Mouse (Mus musculus): ENCODE data around the gene Tas1r3. TPM values are rescaled to one million over a fixed set of nuclear protein-coding genes. Genes with fewer than 3 reads are reported as not detected.
A peak's percentile ranks its signal among the peaks of the same experiment; 100 is the strongest.

Gene Tas1r3
- polyA plus RNA-seq, 1 experiment from 2014 or later: 0.83 TPM

- no peak for ATAC-seq
- no peaks in the 10 kb centered on the region for H3K9me3 ChIP-seq
- peak overlapping the region; percentile 93; the same call in 1 of the 2 replicates for H3K9ac ChIP-seq (replicated peaks)
These were observed 13.8 kb downstream of the Tas1r3 start for GRCm38 (mm10) chr4:155849391-155849790.

GRCm38 (mm10) chr4:155848434-155849095, 14.6 kb downstream of the Tas1r3 start:
- 58% methylated on average over 7 of the region's 7 CpGs for WGBS
- no peaks in the 10 kb centered on the region for H3K9me3 ChIP-seq
- H3K4me2 ChIP-seq (replicated peaks): peak overlapping the region; percentile 81
- H3K4me1 ChIP-seq (replicated peaks): peaks cover 45% of the 10 kb centered on the region
- H3K4me3 ChIP-seq (replicated peaks): peak overlapping the region; percentile 81
- peak overlapping the region; percentile 93 for H3K9ac ChIP-seq (replicated peaks)
- peaks cover 15% of the 10 kb centered on the region; the same call in 1 of the 2 replicates for H3K36me3 ChIP-seq
- H3K27me3 ChIP-seq: no peaks in the 10 kb centered on the region
- H3K27ac ChIP-seq: no peak overlapping the region
- peak; percentile 0; the same call in 1 of the 2 replicates for ATAC-seq

More at GRCm38 (mm10) chr4:155849391-155849790, 13.8 kb downstream of the Tas1r3 start:
- Histone ChIP-seq H3K4me2 (replicated peaks) (peak overlapping the region; percentile 81), H3K4me3 (replicated peaks) (peak overlapping the region; percentile 81; the same call in 1 of the 2 replicates), H3K4me1 (replicated peaks) (peaks cover 45% of the 10 kb centered on the region), H3K27ac (no peak overlapping the region), H3K36me3 (peaks cover 23% of the 10 kb centered on the region), H3K27me3 (no peaks in the 10 kb centered on the region)
- WGBS: 89% methylated on average over 2 of the region's 2 CpGs

GRCm38 (mm10) chr4:155847591-155848352, 15.4 kb downstream of the Tas1r3 start:
- H3K27me3 ChIP-seq: 0 out of 2 replicates have a peak, but pooled peaks cover 2% of the 10 kb centered on the region
- H3K36me3 ChIP-seq: 0 out of 2 replicates have a peak, but pooled peaks cover 7% of the 10 kb centered on the region
- peak overlapping the region; percentile 84 for H3K27ac ChIP-seq
- no peaks in the 10 kb centered on the region for H3K9me3 ChIP-seq
- peak overlapping the region; percentile 93 for H3K9ac ChIP-seq (replicated peaks)
- 1% methylated on average over 59 of the region's 69 CpGs for WGBS
- peaks cover 45% of the 10 kb centered on the region for H3K4me1 ChIP-seq (replicated peaks)
- H3K4me2 ChIP-seq (replicated peaks): peak overlapping the region; percentile 81
- H3K4me3 ChIP-seq (replicated peaks): peak overlapping the region; percentile 81
- peak; percentile 53 for ATAC-seq

GRCm38 (mm10) chr4:155846871-155847578, 16.1 kb downstream of the Tas1r3 start, which contains the start of gene Dvl1:
Dvl1 (plus strand) TSS chr4:155847402.
- Histone ChIP-seq H3K36me3 (0 out of 2 replicates have a peak, but pooled peaks cover 4% of the 10 kb centered on the region), H3K9ac (replicated peaks) (peak within 1 kb of the TSS; percentile 93), H3K4me2 (replicated peaks) (peak within 1 kb of the TSS; percentile 81), H3K27me3 (peaks cover 7% of the 10 kb centered on the region; the same call in 1 of the 2 replicates), H3K9me3 (no peaks in the 10 kb centered on the region), H3K4me3 (replicated peaks) (peak within 1 kb of the TSS; percentile 81), H3K27ac (peak within 1 kb of the TSS; percentile 84), H3K4me1 (replicated peaks) (peaks cover 45% of the 10 kb centered on the region)
- peak; percentile 88 for ATAC-seq
- WGBS: 2% methylated on average over 65 of the region's 65 CpGs

DNA sequence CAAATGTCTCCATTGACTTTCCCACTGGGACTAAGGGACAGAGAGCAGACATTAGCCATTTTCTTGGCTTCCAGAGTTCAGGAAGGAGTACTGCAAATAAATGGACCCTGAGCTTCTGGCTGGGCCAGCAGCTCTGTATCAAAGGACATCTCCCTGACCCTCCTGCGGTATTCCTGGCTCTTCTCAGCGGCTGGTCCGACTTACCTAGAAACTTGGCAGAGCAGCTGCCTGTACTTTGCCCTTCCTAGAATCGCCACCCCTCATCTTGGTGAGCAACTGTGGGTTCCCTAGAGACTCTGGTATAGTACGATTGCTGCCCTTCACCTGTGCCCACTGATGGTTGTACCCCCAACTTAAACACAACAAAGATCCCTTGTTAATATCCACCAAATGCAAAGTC, 19.9 kb downstream of the Tas1r3 start:
- 94% methylated on average over 5 of the region's 5 CpGs for WGBS
- H3K9ac ChIP-seq (replicated peaks): no peak overlapping the region
- H3K27ac ChIP-seq: no peak overlapping the region
- H3K9me3 ChIP-seq: no peaks in the 10 kb centered on the region
- ATAC-seq: no peak
- peaks cover 21% of the 10 kb centered on the region for H3K27me3 ChIP-seq
- H3K4me1 ChIP-seq (replicated peaks): peaks cover 37% of the 10 kb centered on the region
- H3K4me3 ChIP-seq (replicated peaks): no peak overlapping the region
- no peak overlapping the region for H3K4me2 ChIP-seq (replicated peaks)
- H3K36me3 ChIP-seq: no peaks in the 10 kb centered on the region

GRCm38 (mm10) chr4:155841651-155842270, 21.4 kb downstream of the Tas1r3 start:
- Histone ChIP-seq H3K27ac (no peak overlapping the region), H3K4me1 (replicated peaks) (peaks cover 30% of the 10 kb centered on the region), H3K9ac (replicated peaks) (peak overlapping the region; percentile 56; the same call in 1 of the 2 replicates), H3K27me3 (peaks cover 21% of the 10 kb centered on the region), H3K9me3 (no peaks in the 10 kb centered on the region), H3K36me3 (no peaks in the 10 kb centered on the region), H3K4me2 (replicated peaks) (peak overlapping the region; percentile 60), H3K4me3 (replicated peaks) (peak overlapping the region; percentile 35; the same call in 1 of the 2 replicates)
- ATAC-seq: no peak
- 44% methylated on average over 38 of the region's 38 CpGs for WGBS

DNA sequence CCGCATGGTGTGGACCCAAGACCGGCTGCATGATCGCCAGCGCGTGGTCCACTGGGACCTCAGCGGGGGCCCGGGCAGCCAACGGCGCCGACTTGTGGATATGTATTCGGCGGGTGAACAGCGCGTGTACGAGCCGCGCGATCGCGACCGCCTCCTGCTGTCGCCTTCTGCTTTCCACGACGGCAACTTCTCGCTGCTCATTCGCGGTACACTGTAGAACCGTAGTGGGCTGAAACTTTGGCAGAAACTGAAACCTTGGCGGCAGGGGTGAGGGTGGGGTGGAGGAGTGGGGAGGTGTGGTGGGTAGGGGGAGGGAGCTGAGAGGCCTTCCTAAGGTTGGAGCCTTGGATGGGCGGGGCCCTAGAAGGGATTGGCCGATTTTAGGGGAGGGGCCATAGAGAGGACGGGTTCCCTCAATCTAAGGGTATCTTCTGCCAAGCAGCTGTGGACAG, 22.1 kb downstream of the Tas1r3 start:
- no peaks in the 10 kb centered on the region for H3K9me3 ChIP-seq
- no peaks in the 10 kb centered on the region for H3K36me3 ChIP-seq
- under 1% methylated on average over 32 of the region's 32 CpGs for WGBS
- peak; percentile 60 for ATAC-seq
- peaks cover 25% of the 10 kb centered on the region for H3K4me1 ChIP-seq (replicated peaks)
- peak overlapping the region; percentile 56 for H3K9ac ChIP-seq (replicated peaks)
- H3K4me3 ChIP-seq (replicated peaks): peak overlapping the region; percentile 35
- peaks cover 21% of the 10 kb centered on the region for H3K27me3 ChIP-seq
- no peak overlapping the region for H3K27ac ChIP-seq
- H3K4me2 ChIP-seq (replicated peaks): peak overlapping the region; percentile 60

GRCm38 (mm10) chr4:155840076-155841002, 22.8 kb downstream of the Tas1r3 start:
- no peaks in the 10 kb centered on the region for H3K9me3 ChIP-seq
- H3K36me3 ChIP-seq: 0 out of 2 replicates have a peak, but pooled peaks cover 3% of the 10 kb centered on the region
- peak; percentile 4; the same call in 1 of the 2 replicates for ATAC-seq
- H3K4me2 ChIP-seq (replicated peaks): peak overlapping the region; percentile 60
- 11% methylated on average over 8 of the region's 8 CpGs for WGBS
- H3K9ac ChIP-seq (replicated peaks): peak overlapping the region; percentile 56
- peak overlapping the region; percentile 35 for H3K4me3 ChIP-seq (replicated peaks)
- H3K27ac ChIP-seq: peak overlapping the region; percentile 30; the same call in 1 of the 2 replicates
- H3K4me1 ChIP-seq (replicated peaks): peaks cover 25% of the 10 kb centered on the region
- H3K27me3 ChIP-seq: peaks cover 21% of the 10 kb centered on the region

GRCm38 (mm10) chr4:155839483-155839910, 23.7 kb downstream of the Tas1r3 start, which contains the start of gene Mxra8:
Mxra8 (plus strand) TSS chr4:155839680.
- H3K4me3 ChIP-seq (replicated peaks): peak within 1 kb of the TSS; percentile 35
- peak within 1 kb of the TSS; percentile 56 for H3K9ac ChIP-seq (replicated peaks)
- 3% methylated on average over 16 of the region's 16 CpGs for WGBS
- no peaks in the 10 kb centered on the region for H3K9me3 ChIP-seq
- 0 out of 2 replicates have a peak, but pooled peaks cover 3% of the 10 kb centered on the region for H3K36me3 ChIP-seq
- H3K4me2 ChIP-seq (replicated peaks): peak within 1 kb of the TSS; percentile 60
- H3K27ac ChIP-seq: peak within 1 kb of the TSS; percentile 30; the same call in 1 of the 2 replicates
- H3K4me1 ChIP-seq (replicated peaks): peaks cover 25% of the 10 kb centered on the region
- peak; percentile 68 for ATAC-seq
- H3K27me3 ChIP-seq: peaks cover 21% of the 10 kb centered on the region

All from midbrain, embryonic 13.5 days (tissue).